Mouse (Mus musculus) adrenal gland, adult 18-20 months (tissue): ENCODE measurements around the gene Aoc1. TPM values are rescaled to one million over a fixed set of nuclear protein-coding genes. Genes with fewer than 3 reads are reported as not detected.
A peak's percentile ranks its signal among the peaks of the same experiment; 100 is the strongest.

Experiments used
- DNase-seq, 2 experiments: peaks; one replicate each; pipeline ENCODE4 v3.0.0; 2021 to 2022; ENCODE audit warnings: low spot score in 2 of 2
- long read RNA-seq, 2 experiments: library from polyadenylated mRNA; stranded (forward); transcript quantifications; one replicate each; pipeline ENCODE4 v2.0.0; 2021
- total RNA-seq, 2 experiments: library from RNA; stranded (reverse); gene quantifications; 1 replicate in 1 of 2; 2 replicates in 1 of 2; pipeline ENCODE4 v1.2.3; 2021

Aoc1 gene
- not detected for total RNA-seq
- long read RNA-seq, experiment 1 = 0 reads
- long read RNA-seq, experiment 2 = 0 reads

- no peak for DNase-seq
Observed at GRCm38 (mm10) chr6:48872596-48872995, at the start of gene Aoc1. Aoc1 (plus strand) TSS chr6:48872896.

GRCm38 (mm10) chr6:48825016-48825415 lies 47.7 kb upstream of the Aoc1 start:
- DNase-seq = no peak

- no peak for DNase-seq
Observed at GRCm38 (mm10) chr6:48828976-48829375, 43.7 kb upstream of the Aoc1 start.

- DNase-seq = no peak
Observed at GRCm38 (mm10) chr6:48829651-48830050, 43.0 kb upstream of the Aoc1 start.

GRCm38 (mm10) chr6:48830241-48830640 lies 42.5 kb upstream of the Aoc1 start:
- no peak for DNase-seq

GRCm38 (mm10) chr6:48831141-48831540 lies 41.6 kb upstream of the Aoc1 start:
- no peak for DNase-seq

GRCm38 (mm10) chr6:48832426-48832825 lies 40.3 kb upstream of the Aoc1 start:
- no peak for DNase-seq

- no peak for DNase-seq
Observed at GRCm38 (mm10) chr6:48833515-48833914, 39.2 kb upstream of the Aoc1 start.

- no peak for DNase-seq
Observed at GRCm38 (mm10) chr6:48835241-48835640, 37.5 kb upstream of the Aoc1 start.

- no peak for DNase-seq
Observed at GRCm38 (mm10) chr6:48836146-48836545, 36.5 kb upstream of the Aoc1 start.

GRCm38 (mm10) chr6:48837516-48837915 lies 35.2 kb upstream of the Aoc1 start:
- DNase-seq = peak in 1 of 2 experiments; percentile 20

GRCm38 (mm10) chr6:48838321-48839080 lies 34.2 kb upstream of the Aoc1 start:
- no peak for DNase-seq

GRCm38 (mm10) chr6:48840371-48840969 lies 32.2 kb upstream of the Aoc1 start, which contains the start of gene Tmem176a:
Tmem176a (plus strand) TSS chr6:48840919.
- DNase-seq = peak; percentile 56 to 61

- DNase-seq = peak; percentile 89 to 93
Observed at GRCm38 (mm10) chr6:48840973-48841625, 31.6 kb upstream of the Aoc1 start, which contains the start of gene Tmem176b. Tmem176b (minus strand) TSS chr6:48841496.

- DNase-seq = peak; percentile 66 to 71
Observed at GRCm38 (mm10) chr6:48842111-48842842, 30.4 kb upstream of the Aoc1 start.

GRCm38 (mm10) chr6:48845086-48845485 lies 27.6 kb upstream of the Aoc1 start:
- no peak for DNase-seq

- DNase-seq = peak in 1 of 2 experiments; percentile 48
Observed at GRCm38 (mm10) chr6:48851820-48852491, 20.7 kb upstream of the Aoc1 start.

- no peak for DNase-seq
Observed at GRCm38 (mm10) chr6:48854155-48854554, 18.5 kb upstream of the Aoc1 start.

- peak in 1 of 2 experiments; percentile 22 for DNase-seq
Observed at GRCm38 (mm10) chr6:48857613-48858302, 14.9 kb upstream of the Aoc1 start.
